Mouse (Mus musculus): ENCODE measurements at regions not wholly inside any gene's neighbourhood (a gene's known extent, or its start where the extent isn't known, plus 50 kb on each side); places are given as distances from the start of the nearest gene placed in this dataset.

- no peak for DNase-seq (ENCODE audit: low spot score)
These were observed 75.0 kb downstream of the Lbh start for GRCm38 (mm10) chr17:72993134-72993533.

GRCm38 (mm10) chr17:72993626-72994025 is 75.5 kb downstream of the Lbh start:
- 0 out of 2 replicates have a peak overlapping the region, but pooled peaks have one; percentile 7 for H3K27ac ChIP-seq
- no peak overlapping the region for H3K4me3 ChIP-seq
- H3K4me1 ChIP-seq: peaks cover 47% of the 10 kb centered on the region
- WGBS: 43% methylated on average over 7 of the region's 7 CpGs
- H3K27me3 ChIP-seq (ENCODE audit: insufficient read depth, poor library complexity, severe bottlenecking): no peaks in the 10 kb centered on the region
- DNase-seq (ENCODE audit: low spot score): no peak
- H3K9me3 ChIP-seq: no peaks in the 10 kb centered on the region
- H3K36me3 ChIP-seq: no peaks in the 10 kb centered on the region

More at GRCm38 (mm10) chr17:72993134-72993533, 75.0 kb downstream of the Lbh start:
- Histone ChIP-seq H3K9me3 (no peaks in the 10 kb centered on the region), H3K27me3 (ENCODE audit: insufficient read depth, poor library complexity, severe bottlenecking) (no peaks in the 10 kb centered on the region), H3K4me3 (no peak overlapping the region), H3K4me1 (peaks cover 43% of the 10 kb centered on the region), H3K36me3 (no peaks in the 10 kb centered on the region), H3K27ac (peak overlapping the region; percentile 36; the same call in 1 of the 2 replicates)

- 73% methylated on average over 7 of the region's 7 CpGs for WGBS
- peaks cover 48% of the 10 kb centered on the region for H3K4me1 ChIP-seq
- DNase-seq (ENCODE audit: low spot score): no peak
- peak overlapping the region; percentile 91 for H3K27ac ChIP-seq
- H3K4me3 ChIP-seq: no peak overlapping the region
- H3K27me3 ChIP-seq (ENCODE audit: insufficient read depth, poor library complexity, severe bottlenecking): no peaks in the 10 kb centered on the region
- H3K9me3 ChIP-seq: no peaks in the 10 kb centered on the region
- no peaks in the 10 kb centered on the region for H3K36me3 ChIP-seq
These were observed 78.4 kb downstream of the Lbh start for GRCm38 (mm10) chr17:72996539-72996938.

GRCm38 (mm10) chr17:72997301-72997921 is 79.3 kb downstream of the Lbh start:
- Histone ChIP-seq H3K27me3 (ENCODE audit: insufficient read depth, poor library complexity, severe bottlenecking) (no peaks in the 10 kb centered on the region), H3K27ac (peak overlapping the region; percentile 91), H3K4me3 (no peak overlapping the region; the same call in 1 of the 2 replicates), H3K9me3 (no peaks in the 10 kb centered on the region), H3K36me3 (no peaks in the 10 kb centered on the region), H3K4me1 (peaks cover 51% of the 10 kb centered on the region)
- 14% methylated on average over 5 of the region's 5 CpGs for WGBS
- DNase-seq (ENCODE audit: low spot score): peak; percentile 79

GRCm38 (mm10) chr17:73005100-73005499 is 87.0 kb downstream of the Lbh start:
- H3K27me3 ChIP-seq (ENCODE audit: insufficient read depth, poor library complexity, severe bottlenecking): no peaks in the 10 kb centered on the region
- H3K9me3 ChIP-seq: no peaks in the 10 kb centered on the region
- H3K27ac ChIP-seq: peak overlapping the region; percentile 3; the same call in 1 of the 2 replicates
- H3K36me3 ChIP-seq: no peaks in the 10 kb centered on the region
- peaks cover 31% of the 10 kb centered on the region for H3K4me1 ChIP-seq
- DNase-seq (ENCODE audit: low spot score): no peak
- no peak overlapping the region for H3K4me3 ChIP-seq
- WGBS: 61% methylated on average over 9 of the region's 9 CpGs

- Histone ChIP-seq H3K4me3 (no peak overlapping the region), H3K27me3 (ENCODE audit: insufficient read depth, poor library complexity, severe bottlenecking) (no peaks in the 10 kb centered on the region), H3K9me3 (no peaks in the 10 kb centered on the region), H3K27ac (peak overlapping the region; percentile 36; the same call in 1 of the 2 replicates), H3K36me3 (no peaks in the 10 kb centered on the region), H3K4me1 (peaks cover 51% of the 10 kb centered on the region)
- 59% methylated on average over 4 of the region's 4 CpGs for WGBS
- DNase-seq (ENCODE audit: low spot score): no peak
These were observed 90.8 kb downstream of the Lbh start for GRCm38 (mm10) chr17:73008901-73009300.

GRCm38 (mm10) chr17:73009962-73010361 is 91.9 kb downstream of the Lbh start:
- Histone ChIP-seq H3K27ac (peak overlapping the region; percentile 2; the same call in 1 of the 2 replicates), H3K9me3 (no peaks in the 10 kb centered on the region), H3K4me1 (peaks cover 61% of the 10 kb centered on the region), H3K27me3 (ENCODE audit: insufficient read depth, poor library complexity, severe bottlenecking) (no peaks in the 10 kb centered on the region), H3K4me3 (no peak overlapping the region), H3K36me3 (no peaks in the 10 kb centered on the region)
- WGBS: 85% methylated on average over 4 of the region's 4 CpGs
- DNase-seq (ENCODE audit: low spot score): no peak

- 38% methylated on average over 6 of the region's 6 CpGs for WGBS
- no peak overlapping the region for H3K4me3 ChIP-seq
- peaks cover 45% of the 10 kb centered on the region for H3K4me1 ChIP-seq
These were observed 94.3 kb downstream of the Lbh start for GRCm38 (mm10) chr17:73012356-73012755.

GRCm38 (mm10) chr17:73012954-73013353 is 94.8 kb upstream of the Lclat1 start:
- H3K27me3 ChIP-seq (ENCODE audit: insufficient read depth, poor library complexity, severe bottlenecking): no peaks in the 10 kb centered on the region
- H3K36me3 ChIP-seq: no peaks in the 10 kb centered on the region
- H3K27ac ChIP-seq: peak overlapping the region; percentile 76
- H3K4me1 ChIP-seq: peaks cover 45% of the 10 kb centered on the region
- no peaks in the 10 kb centered on the region for H3K9me3 ChIP-seq
- 55% methylated on average over 5 of the region's 5 CpGs for WGBS
- DNase-seq (ENCODE audit: low spot score): no peak
- no peak overlapping the region for H3K4me3 ChIP-seq

More at GRCm38 (mm10) chr17:73012356-73012755, 94.3 kb downstream of the Lbh start:
- DNase-seq (ENCODE audit: low spot score): no peak
- peak overlapping the region; percentile 76 for H3K27ac ChIP-seq
- H3K27me3 ChIP-seq (ENCODE audit: insufficient read depth, poor library complexity, severe bottlenecking): no peaks in the 10 kb centered on the region
- H3K36me3 ChIP-seq: no peaks in the 10 kb centered on the region
- H3K9me3 ChIP-seq: no peaks in the 10 kb centered on the region

- H3K4me1 ChIP-seq: peaks cover 38% of the 10 kb centered on the region
- peak overlapping the region; percentile 69 for H3K27ac ChIP-seq
- no peak for DNase-seq (ENCODE audit: low spot score)
- 47% methylated on average over 9 of the region's 9 CpGs for WGBS
- no peaks in the 10 kb centered on the region for H3K36me3 ChIP-seq
- H3K27me3 ChIP-seq (ENCODE audit: insufficient read depth, poor library complexity, severe bottlenecking): no peaks in the 10 kb centered on the region
- H3K9me3 ChIP-seq: no peaks in the 10 kb centered on the region
- H3K4me3 ChIP-seq: no peak overlapping the region
These were observed 93.5 kb upstream of the Lclat1 start for GRCm38 (mm10) chr17:73014090-73014853.

GRCm38 (mm10) chr17:73017173-73017572 is 90.6 kb upstream of the Lclat1 start:
- Histone ChIP-seq H3K36me3 (no peaks in the 10 kb centered on the region), H3K4me1 (peaks cover 49% of the 10 kb centered on the region), H3K4me3 (no peak overlapping the region), H3K9me3 (no peaks in the 10 kb centered on the region), H3K27me3 (ENCODE audit: insufficient read depth, poor library complexity, severe bottlenecking) (no peaks in the 10 kb centered on the region), H3K27ac (no peak overlapping the region)
- 77% methylated on average over 5 of the region's 5 CpGs for whole genome bisulfite sequencing
- no peak for DNase-seq (ENCODE audit: low spot score)

GRCm38 (mm10) chr17:73022630-73023051 is 85.1 kb upstream of the Lclat1 start:
- peak; percentile 98 for DNase-seq (ENCODE audit: low spot score)
- peaks cover 39% of the 10 kb centered on the region for H3K4me1 ChIP-seq
- peak overlapping the region; percentile 84 for H3K27ac ChIP-seq
- no peaks in the 10 kb centered on the region for H3K27me3 ChIP-seq (ENCODE audit: insufficient read depth, poor library complexity, severe bottlenecking)
- H3K9me3 ChIP-seq: no peaks in the 10 kb centered on the region
- H3K36me3 ChIP-seq: no peaks in the 10 kb centered on the region
- H3K4me3 ChIP-seq: peak overlapping the region; percentile 12
- 18% methylated on average over 8 of the region's 8 CpGs for WGBS

GRCm38 (mm10) chr17:73023362-73024107 is 84.2 kb upstream of the Lclat1 start:
- 45% methylated on average over 10 of the region's 10 CpGs for WGBS
- Histone ChIP-seq H3K4me3 (no peak overlapping the region), H3K4me1 (peaks cover 42% of the 10 kb centered on the region), H3K27me3 (ENCODE audit: insufficient read depth, poor library complexity, severe bottlenecking) (no peaks in the 10 kb centered on the region), H3K36me3 (no peaks in the 10 kb centered on the region), H3K9me3 (no peaks in the 10 kb centered on the region), H3K27ac (peak overlapping the region; percentile 84)
- DNase-seq (ENCODE audit: low spot score): no peak
